ENCODE assay signal across 8 mouse cellular contexts in genomic region chr4:97772641-97773040, GRCm38 (mm10). TPM values are rescaled to one million over a fixed set of nuclear protein-coding genes. Genes with fewer than 3 reads are reported as not detected.
A peak's percentile ranks its signal among the peaks of the same experiment; 100 is the strongest.
DNase-seq lines count a peak whose midpoint lies in the region; ATAC-seq and TF ChIP-seq lines count a peak whose summit lies in the region.

Gene Nfia, plus strand, starts transcription at chr4:97772734.

- H3K9ac ChIP-seq in kidney, embryonic 15.5 days = peak within 1 kb of the TSS; percentile 37
- peak within 1 kb of the TSS; percentile 65 for H3K9ac ChIP-seq in forebrain, embryonic 14.5 days (ENCODE audit: low read length)
- H3K9ac ChIP-seq in hindbrain, embryonic 12.5 days = peak within 1 kb of the TSS; percentile 55
- peak within 1 kb of the TSS; percentile 49 for H3K9ac ChIP-seq in liver, embryonic 13.5 days

- TF ChIP-seq CTCF in G1E (IDR thresholded peaks at IDR 0.05; ENCODE audit: low read depth, low read length) = no peak

- H3K4me2 ChIP-seq in kidney, embryonic 15.5 days = peak within 1 kb of the TSS; percentile 63
- H3K4me2 ChIP-seq in forebrain, embryonic 14.5 days (ENCODE audit: low read length) = peak within 1 kb of the TSS; percentile 83
- H3K4me2 ChIP-seq in hindbrain, embryonic 12.5 days (replicated peaks) = peak within 1 kb of the TSS; percentile 84
- H3K4me2 ChIP-seq in liver, embryonic 13.5 days = peak within 1 kb of the TSS; percentile 76

- no peak for ATAC-seq in kidney, embryonic 15.5 days (replicated peaks; ENCODE audit: low FRiP score)
- no peak for ATAC-seq in G1E (ENCODE audit: extremely low read depth, insufficient number of reproducible peaks, low FRiP score, poor library complexity, severe bottlenecking)
- no peak for ATAC-seq in forebrain, embryonic 14.5 days
- no peak for ATAC-seq in hindbrain, embryonic 12.5 days (ENCODE audit: low FRiP score)
- ATAC-seq in liver, embryonic 13.5 days (ENCODE audit: low read depth) = no peak
- no peak for ATAC-seq in erythroid progenitor cell, adult 5-6 weeks (replicated peaks; ENCODE audit: low FRiP score, poor library complexity, severe bottlenecking)

- peak within 1 kb of the TSS; percentile 48 for H3K4me3 ChIP-seq in kidney, embryonic 15.5 days (replicated peaks)
- peak within 1 kb of the TSS; percentile 64 for H3K4me3 ChIP-seq in G1E (ENCODE audit: low read depth, low read length)
- H3K4me3 ChIP-seq in forebrain, embryonic 14.5 days (ENCODE audit: low read depth, low read length) = peak within 1 kb of the TSS; percentile 42
- peak within 1 kb of the TSS; percentile 44 for H3K4me3 ChIP-seq in hindbrain, embryonic 12.5 days
- H3K4me3 ChIP-seq in liver, embryonic 13.5 days (replicated peaks) = peak within 1 kb of the TSS; percentile 61

- peaks cover 37% of the 10 kb centered on the region for H3K27me3 ChIP-seq in kidney, embryonic 15.5 days
- no peaks in the 10 kb centered on the region for H3K27me3 ChIP-seq in G1E (ENCODE audit: insufficient read depth, low read length)
- no peaks in the 10 kb centered on the region for H3K27me3 ChIP-seq in forebrain, embryonic 14.5 days (replicated peaks; ENCODE audit: control insufficient read depth, insufficient read depth, low read length)
- peaks cover 4% of the 10 kb centered on the region; the same call in 1 of the 2 replicates for H3K27me3 ChIP-seq in hindbrain, embryonic 12.5 days
- H3K27me3 ChIP-seq in liver, embryonic 13.5 days = peaks cover 40% of the 10 kb centered on the region

- H3K27ac ChIP-seq in kidney, embryonic 15.5 days = peak within 1 kb of the TSS; percentile 94
- H3K27ac ChIP-seq in forebrain, embryonic 14.5 days (ENCODE audit: low read depth, low read length) = peak within 1 kb of the TSS; percentile 91
- peak within 1 kb of the TSS; percentile 93 for H3K27ac ChIP-seq in hindbrain, embryonic 12.5 days
- H3K27ac ChIP-seq in liver, embryonic 13.5 days = peak within 1 kb of the TSS; percentile 67

- no peaks in the 10 kb centered on the region for H3K36me3 ChIP-seq in kidney, embryonic 15.5 days
- no peaks in the 10 kb centered on the region for H3K36me3 ChIP-seq in G1E (replicated peaks)
- no peaks in the 10 kb centered on the region for H3K36me3 ChIP-seq in forebrain, embryonic 14.5 days (ENCODE audit: control insufficient read depth, insufficient read depth, low read length)
- no peaks in the 10 kb centered on the region for H3K36me3 ChIP-seq in hindbrain, embryonic 12.5 days
- no peaks in the 10 kb centered on the region for H3K36me3 ChIP-seq in liver, embryonic 13.5 days

- peaks cover 36% of the 10 kb centered on the region for H3K4me1 ChIP-seq in kidney, embryonic 15.5 days
- H3K4me1 ChIP-seq in G1E (ENCODE audit: insufficient read depth, low read depth, low read length) = no peaks in the 10 kb centered on the region
- H3K4me1 ChIP-seq in forebrain, embryonic 14.5 days (ENCODE audit: control insufficient read depth, insufficient read depth, low read length) = peaks cover 24% of the 10 kb centered on the region
- H3K4me1 ChIP-seq in hindbrain, embryonic 12.5 days = peaks cover 25% of the 10 kb centered on the region
- H3K4me1 ChIP-seq in liver, embryonic 13.5 days (replicated peaks) = peaks cover 18% of the 10 kb centered on the region

- H3K9me3 ChIP-seq in kidney, embryonic 15.5 days (replicated peaks) = no peaks in the 10 kb centered on the region
- H3K9me3 ChIP-seq in G1E (replicated peaks) = peaks cover 11% of the 10 kb centered on the region
- no peaks in the 10 kb centered on the region for H3K9me3 ChIP-seq in forebrain, embryonic 14.5 days (replicated peaks; ENCODE audit: control insufficient read depth, low read length)
- no peaks in the 10 kb centered on the region for H3K9me3 ChIP-seq in hindbrain, embryonic 12.5 days (replicated peaks)
- H3K9me3 ChIP-seq in liver, embryonic 13.5 days (replicated peaks) = no peaks in the 10 kb centered on the region

- no peak for DNase-seq in kidney, postnatal 25 days
- DNase-seq in G1E (ENCODE audit: low spot score) = no peak
- peak; percentile 78 for DNase-seq in forebrain, embryonic 14.5 days (ENCODE audit: low spot score)
- no peak for DNase-seq in liver, embryonic 13.5 days
- DNase-seq in thymus, adult 18-20 months = no peak

- 0% methylated on average over 9 of the region's 9 CpGs for WGBS in kidney, embryonic 15.5 days
- 0% methylated on average over 9 of the region's 9 CpGs for WGBS in forebrain, embryonic 14.5 days
- under 1% methylated on average over 9 of the region's 9 CpGs for WGBS in hindbrain, embryonic 12.5 days
- under 1% methylated on average over 9 of the region's 9 CpGs for WGBS in liver, embryonic 13.5 days (ENCODE audit: insufficient replicate concordance)

RNA-seq across cellular contexts. Expression of gene Nfia, which starts in this region (rescaled TPM):
- 26.8 and 29.3 TPM in 2 replicates for polyA plus RNA-seq in kidney, embryonic 15.5 days (2015; fragmentation: Nextera tagmentation; extraction: Ambion mirVana)
- total RNA-seq in G1E (2014; fragmentation: Nextera tagmentation) (17.6 and 25.1 TPM in 2 replicates), G1E (2017) (0.99 and 1.3 TPM in 2 replicates)
- polyA plus RNA-seq in G1E (2012) = 0.45 and 0.96 TPM in 2 replicates
- polyA plus RNA-seq in forebrain, embryonic 14.5 days (2014; fragmentation: Nextera tagmentation; extraction: Ambion mirVana) = 71.5 and 85.9 TPM in 2 replicates
- polyA plus RNA-seq in hindbrain, embryonic 12.5 days (2016; fragmentation: Nextera tagmentation; extraction: Ambion mirVana) = 58.4 and 62.7 TPM in 2 replicates
- polyA plus RNA-seq in liver, embryonic 13.5 days (2015; fragmentation: Nextera tagmentation; extraction: Ambion mirVana) = 3.0 and 3.8 TPM in 2 replicates
- total RNA-seq in erythroid progenitor cell, adult 5-6 weeks (2015; ENCODE audit: low replicate concordance) = 21.8 and 54.4 TPM in 2 replicates
- total RNA-seq in erythroid progenitor cell, adult 5-6 weeks (2017; ENCODE audit: low replicate concordance) = 2.2 and 2.7 TPM in 2 replicates
